Mouse (Mus musculus) heart, embryonic 13.5 days (tissue): ENCODE data around the gene Gm7876. TPM values are rescaled to one million over a fixed set of nuclear protein-coding genes. Genes with fewer than 3 reads are reported as not detected.
A peak's percentile ranks its signal among the peaks of the same experiment; 100 is the strongest.
"Not testable (repeated sequence)": the region's sequence is repeated elsewhere in the genome, so short reads cannot be mapped to it uniquely, and the experiment has no call there.

Experiments used
- ATAC-seq: fragments of 200-750 bp; cut with Nextera tagmentation; 2 replicates; pipeline ENCODE4 v1.8.0; 2017; ENCODE audit warnings: moderate TSS enrichment; ENCODE audit not compliant: insufficient number of reproducible peaks, low FRiP score, low TSS enrichment; ENCODE audit errors: extremely low read depth
- H3K27ac ChIP-seq: fragments of 300-500 bp; sonication (generic); replicated peaks from 2 replicates; pipeline ENCODE4 v1.5.1; 2015; ENCODE audit warnings: moderate library complexity, mild to moderate bottlenecking, inconsistent platforms
- H3K27me3 ChIP-seq: fragments of 300-500 bp; sonication (generic); replicated peaks from 2 replicates; pipeline ENCODE4 v1.6.1; 2015; ENCODE audit warnings: mild to moderate bottlenecking, inconsistent platforms
- H3K36me3 ChIP-seq: fragments of 300-500 bp; sonication (generic); 2 replicates; pipeline ENCODE4 v1.6.1; 2015; ENCODE audit warnings: mild to moderate bottlenecking, inconsistent platforms
- H3K4me1 ChIP-seq: fragments of 300-500 bp; sonication (generic); 2 replicates; pipeline ENCODE4 v1.6.1; 2015; ENCODE audit warnings: inconsistent platforms
- H3K4me2 ChIP-seq: fragments of 300-500 bp; sonication (generic); 2 replicates; pipeline ENCODE4 v1.6.1; 2015; ENCODE audit warnings: inconsistent platforms, mild to moderate bottlenecking, moderate library complexity
- H3K4me3 ChIP-seq: fragments of 300-500 bp; sonication (generic); 2 replicates; pipeline ENCODE4 v1.5.1; 2015; ENCODE audit warnings: moderate library complexity, mild to moderate bottlenecking, inconsistent platforms
- H3K9ac ChIP-seq: fragments of 300-500 bp; sonication (generic); 2 replicates; pipeline ENCODE4 v1.6.1; 2015; ENCODE audit warnings: inconsistent platforms, mild to moderate bottlenecking, moderate library complexity
- H3K9me3 ChIP-seq: fragments of 300-500 bp; sonication (generic); 2 replicates; pipeline ENCODE4 v1.6.1; 2016; ENCODE audit warnings: inconsistent platforms
- WGBS: fragments of 180-500 bp; shearing (Covaris S2); methylation state at CpG from one replicate; pipeline ENCODE4 v1.1.7; 2015; ENCODE audit warnings: mixed read lengths; 5-methylcytosine and 5-hydroxymethylcytosine counted together
- polyA plus RNA-seq: library from polyadenylated mRNA; unstranded; fragments of >200 nt; fragmentation: Nextera tagmentation; extraction: Ambion mirVana; gene quantifications from 2 replicates; pipeline ENCODE4 v1.2.1, GENCODE M21; 2015

Gene Gm7876
- polyA plus RNA-seq = not detected in 2 replicates

DNA sequence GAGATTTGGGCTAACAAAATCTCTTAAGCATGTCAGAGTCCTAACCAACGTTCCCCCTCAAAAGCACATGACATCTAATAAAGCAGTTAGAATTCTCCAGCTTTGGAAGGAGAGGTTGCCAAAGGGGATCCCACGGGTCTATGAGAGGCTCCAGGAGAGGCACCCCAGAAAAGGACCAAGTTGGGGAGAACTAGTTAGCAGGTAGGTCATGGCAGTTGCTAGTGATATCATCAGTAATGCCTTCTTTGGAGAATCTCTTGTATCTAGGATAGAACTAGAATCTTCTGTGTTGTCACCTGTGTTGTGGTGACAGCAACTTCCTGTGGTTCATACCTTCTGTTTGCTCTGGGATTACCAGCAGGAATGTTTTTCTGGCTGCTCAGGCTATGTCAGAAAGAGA lies at the start of gene Gm7876:
Gene Gm7876, plus strand, starts transcription at position 301 of the 400 bp plus-strand sequence.
- ATAC-seq, H3K36me3 ChIP-seq, H3K9ac ChIP-seq, H3K4me2 ChIP-seq, H3K27me3 ChIP-seq, H3K9me3 ChIP-seq, H3K4me3 ChIP-seq, H3K27ac ChIP-seq, H3K4me1 ChIP-seq: not testable (repeated sequence)
- 61% methylated on average over 1 of the region's 2 CpGs for WGBS

- ATAC-seq = not testable (repeated sequence)
- WGBS = no CpG with 5 or more reads among the region's 2 CpGs
Measured at GRCm38 (mm10) chr14:4663892-4664291, 45.1 kb upstream of the Gm7876 start, which contains the start of gene Gm3239. Gene Gm3239 (plus strand): TSS chr14:4664192.

GRCm38 (mm10) chr14:4726038-4726880 lies 17.2 kb downstream of the Gm7876 start, which contains the start of gene Gm3252:
Gene Gm3252 (plus strand): TSS chr14:4726775.
- H3K27ac ChIP-seq, H3K9me3 ChIP-seq, ATAC-seq, H3K27me3 ChIP-seq, H3K9ac ChIP-seq, H3K36me3 ChIP-seq, H3K4me1 ChIP-seq: not testable (repeated sequence)
- Histone ChIP-seq H3K4me2 (peak within 1 kb of the TSS; percentile 55), H3K4me3 (peak within 1 kb of the TSS; percentile 35)
- WGBS = 3% methylated on average over 5 of the region's 47 CpGs

More at GRCm38 (mm10) chr14:4663892-4664291, 45.1 kb upstream of the Gm7876 start, which contains the start of gene Gm3239:
- H3K4me3 ChIP-seq, H3K36me3 ChIP-seq, H3K4me2 ChIP-seq, H3K9ac ChIP-seq, H3K9me3 ChIP-seq, H3K27me3 ChIP-seq, H3K4me1 ChIP-seq, H3K27ac ChIP-seq: not testable (repeated sequence)

Other genes starting within 250 kb of the Gm7876 start
- not detected in 2 replicates for gene Gm3182, start 227.5 kb upstream of the Gm7876 start, polyA plus RNA-seq
- not detected in 2 replicates for gene Gm3047, start 153.8 kb upstream of the Gm7876 start, polyA plus RNA-seq
- not detected in 2 replicates for gene Gm8159, start 76.9 kb upstream of the Gm7876 start, polyA plus RNA-seq
- 0.42 and 0.57 TPM in 2 replicates for gene Gm3239, start 45.0 kb upstream of the Gm7876 start, polyA plus RNA-seq
- 0.47 and 0.93 TPM in 2 replicates for gene Gm3252, start 17.5 kb downstream of the Gm7876 start, polyA plus RNA-seq
- not detected in 2 replicates for gene Gm9602, start 67.1 kb downstream of the Gm7876 start, polyA plus RNA-seq
- gene Gm3269, start 128.9 kb downstream of the Gm7876 start, polyA plus RNA-seq = not detected in 2 replicates
- gene Gm3264, start 146.3 kb downstream of the Gm7876 start, polyA plus RNA-seq = 1.4 and 1.9 TPM in 2 replicates
- 0.17 TPM in 1 of 2 replicates, not detected in the other for gene Gm3278, start 183.2 kb downstream of the Gm7876 start, polyA plus RNA-seq